Mouse (Mus musculus): Measurements from ENCODE around the gene Actn1. TPM values are rescaled to one million over a fixed set of nuclear protein-coding genes. Genes with fewer than 3 reads are reported as not detected.

Actn1 gene
- total RNA-seq, 2 experiments from 2014 or later, result 31.2 to 46.1 TPM

DNA sequence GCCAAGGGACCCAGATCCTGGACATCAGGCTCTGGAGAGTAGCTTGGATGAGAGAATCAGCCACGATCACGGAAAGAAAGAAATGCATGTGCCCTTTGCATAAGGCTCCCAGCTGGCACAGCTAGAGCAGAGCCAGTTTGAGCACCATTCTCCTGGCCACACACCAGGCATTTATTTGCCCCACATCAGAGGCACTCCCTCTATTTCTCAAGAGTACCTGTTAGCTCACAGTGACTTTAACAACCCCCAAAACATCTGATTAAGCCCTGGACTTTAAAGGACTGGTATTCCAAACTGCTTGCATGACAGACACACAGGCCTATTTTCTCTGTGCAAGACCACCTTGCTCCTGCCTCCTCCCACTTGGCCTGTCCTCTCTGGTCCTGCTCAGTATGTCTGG lies 78.3 kb downstream of the Actn1 start:
- DNase-seq, result no peak

DNA sequence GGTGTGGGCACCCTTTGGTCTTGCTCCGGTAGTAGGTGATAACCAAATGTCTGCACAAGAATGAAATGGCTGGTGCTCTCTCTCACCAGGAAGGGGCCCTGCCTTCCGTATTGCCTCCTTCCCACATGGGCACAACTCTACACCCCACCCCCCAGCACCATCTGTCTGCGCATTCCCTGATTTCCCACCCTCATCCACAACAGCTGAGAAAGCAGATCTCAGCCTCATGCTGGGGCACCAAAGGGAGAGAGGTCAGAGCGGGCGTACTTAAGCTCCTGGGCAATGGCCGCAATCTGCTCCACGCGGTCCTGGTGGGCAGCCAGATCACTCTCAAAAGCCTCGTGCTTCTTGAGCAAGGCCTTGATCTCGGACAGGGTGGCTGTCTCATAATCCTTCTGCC lies 82.1 kb downstream of the Actn1 start:
- DNase-seq, result no peak

DNA sequence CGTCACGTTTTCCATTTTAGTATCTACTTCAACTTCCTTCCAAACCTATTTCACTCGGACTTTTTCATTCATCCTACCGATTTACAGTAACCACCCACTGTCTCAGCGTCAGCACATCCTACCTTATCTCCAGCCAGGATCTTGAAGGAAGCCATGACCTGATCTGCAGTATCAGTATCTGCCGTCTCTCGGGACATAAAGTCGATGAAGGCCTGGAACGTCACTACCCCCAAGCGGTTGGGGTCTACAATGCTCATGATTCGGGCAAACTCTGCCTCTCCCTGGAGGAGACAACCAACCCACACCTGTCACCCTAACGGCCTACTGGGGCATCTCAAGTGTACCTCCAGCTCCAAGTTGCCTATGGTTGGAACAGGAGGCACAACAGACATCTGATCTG lies 91.4 kb downstream of the Actn1 start:
- DNase-seq, result no peak

DNA sequence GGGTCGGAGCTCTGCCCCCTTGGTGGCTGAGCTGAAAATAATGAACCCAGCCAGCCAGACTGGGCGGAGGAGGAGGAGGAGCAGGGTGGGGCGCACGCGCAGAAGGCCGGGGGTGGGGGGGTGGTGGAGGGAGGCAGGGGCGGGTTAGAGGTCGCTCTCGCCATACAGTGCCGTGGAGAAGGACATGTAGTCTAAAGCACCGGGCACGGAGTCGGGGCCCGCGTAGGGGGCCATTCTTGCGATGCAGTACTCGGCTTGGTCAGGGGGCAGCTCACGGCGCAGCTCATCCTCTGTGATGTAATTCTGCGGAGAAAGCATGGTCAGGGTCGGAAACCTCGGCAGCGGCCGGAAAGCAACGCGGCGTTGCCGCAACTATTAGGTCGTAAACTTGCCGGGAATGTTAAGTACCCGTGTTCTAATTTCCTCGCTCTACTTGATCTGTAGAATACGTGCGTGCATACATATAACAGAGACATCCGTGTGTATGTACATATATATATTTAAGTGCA lies 91.9 kb downstream of the Actn1 start:
- DNase-seq, result peak; percentile 87 to 90

DNA sequence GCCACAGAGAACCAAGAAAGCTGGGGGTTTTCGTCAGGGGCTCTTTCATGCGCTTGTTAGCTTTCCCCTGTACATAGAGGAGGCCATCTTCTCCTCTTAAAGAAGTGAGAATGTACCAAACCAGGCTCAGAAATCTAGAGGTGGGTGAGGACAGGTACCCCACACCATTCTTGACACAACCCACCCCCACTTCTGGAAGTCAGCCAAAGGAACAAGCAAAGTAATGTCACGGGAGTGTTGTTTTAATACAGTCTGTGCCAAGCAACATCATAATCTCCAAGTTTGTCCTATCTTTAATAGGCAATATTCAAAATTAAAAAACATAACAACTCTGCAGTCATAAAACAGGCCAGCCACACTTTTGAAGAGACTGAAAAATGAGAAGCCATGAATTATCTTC lies 92.8 kb downstream of the Actn1 start:
- DNase-seq, result no peak

DNA sequence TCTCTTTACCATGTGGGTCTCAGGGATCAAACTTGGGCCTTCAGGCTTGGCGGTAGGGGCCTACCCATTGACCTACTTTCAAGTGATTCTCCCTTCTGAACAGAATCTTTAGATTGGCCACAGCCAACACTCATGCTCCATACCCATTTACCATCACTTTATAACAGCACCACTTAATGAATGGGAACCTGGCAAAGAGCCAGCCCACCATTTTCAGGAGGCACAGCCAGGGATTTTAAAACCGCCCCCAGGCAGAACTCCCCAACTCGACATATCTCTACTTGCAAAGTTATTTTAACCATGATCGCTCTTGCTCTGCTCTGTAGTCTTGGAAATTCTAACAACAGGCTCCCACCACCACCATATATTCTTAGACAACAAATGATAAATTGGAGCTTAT lies 93.5 kb downstream of the Actn1 start:
- no peak for DNase-seq

DNA sequence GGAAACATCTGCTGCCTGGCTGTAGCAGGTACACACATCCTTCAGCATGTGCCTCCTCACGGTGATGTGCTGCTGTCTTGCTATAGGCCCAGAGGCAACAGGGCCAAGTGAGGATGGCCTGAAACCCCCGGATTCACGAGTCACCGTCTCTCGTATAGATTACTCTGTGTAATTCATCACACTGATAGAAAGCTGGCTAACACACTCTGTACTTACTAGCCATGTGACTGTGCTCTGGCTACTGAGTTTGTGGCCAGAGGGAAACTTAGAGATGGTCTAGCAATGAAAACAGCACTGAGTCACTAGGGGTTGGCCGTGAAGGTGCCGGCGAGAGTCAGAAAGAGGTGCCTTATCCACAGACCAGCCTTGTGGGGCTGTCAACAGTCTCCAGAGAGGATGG lies 95.6 kb downstream of the Actn1 start:
- no peak for DNase-seq

DNA sequence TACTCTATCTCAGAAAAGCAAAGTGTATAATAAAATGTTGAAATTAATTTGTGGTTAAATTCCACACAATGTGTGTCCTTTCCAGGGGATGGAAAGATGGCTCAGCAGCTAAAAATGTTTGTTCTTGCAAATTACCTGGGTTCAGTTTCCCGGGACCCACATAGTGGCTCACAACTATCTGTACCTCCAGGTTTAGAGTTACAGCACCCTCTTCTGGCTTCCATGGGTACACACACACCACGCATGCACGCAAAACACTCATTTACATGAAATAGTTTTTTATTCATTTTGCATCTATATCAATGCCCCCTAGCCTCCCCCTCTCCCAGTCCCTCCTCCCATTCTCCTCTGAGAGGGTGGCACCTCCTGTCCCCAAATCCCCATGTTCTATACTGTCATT lies 97.7 kb downstream of the Actn1 start:
- DNase-seq, result no peak

DNA sequence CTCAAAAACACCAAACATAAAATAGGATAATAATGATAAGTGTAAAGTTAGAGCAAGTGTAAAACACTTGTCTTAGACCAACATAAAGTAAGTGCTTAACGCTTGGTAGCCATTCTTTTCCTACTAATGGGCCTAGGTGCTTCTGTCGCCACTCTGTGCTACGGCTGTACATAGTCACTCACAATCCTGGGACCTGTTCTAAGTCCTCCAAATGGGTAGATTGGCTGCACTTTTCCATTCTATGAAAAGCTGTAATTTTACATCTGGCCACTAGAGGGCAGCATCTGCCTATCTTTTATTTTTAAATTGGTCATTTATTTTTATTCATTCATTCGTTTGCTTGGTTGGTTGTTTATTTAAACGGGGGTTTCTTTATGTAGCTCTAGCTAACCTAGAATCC lies 102.5 kb downstream of the Actn1 start:
- no peak for DNase-seq

DNA sequence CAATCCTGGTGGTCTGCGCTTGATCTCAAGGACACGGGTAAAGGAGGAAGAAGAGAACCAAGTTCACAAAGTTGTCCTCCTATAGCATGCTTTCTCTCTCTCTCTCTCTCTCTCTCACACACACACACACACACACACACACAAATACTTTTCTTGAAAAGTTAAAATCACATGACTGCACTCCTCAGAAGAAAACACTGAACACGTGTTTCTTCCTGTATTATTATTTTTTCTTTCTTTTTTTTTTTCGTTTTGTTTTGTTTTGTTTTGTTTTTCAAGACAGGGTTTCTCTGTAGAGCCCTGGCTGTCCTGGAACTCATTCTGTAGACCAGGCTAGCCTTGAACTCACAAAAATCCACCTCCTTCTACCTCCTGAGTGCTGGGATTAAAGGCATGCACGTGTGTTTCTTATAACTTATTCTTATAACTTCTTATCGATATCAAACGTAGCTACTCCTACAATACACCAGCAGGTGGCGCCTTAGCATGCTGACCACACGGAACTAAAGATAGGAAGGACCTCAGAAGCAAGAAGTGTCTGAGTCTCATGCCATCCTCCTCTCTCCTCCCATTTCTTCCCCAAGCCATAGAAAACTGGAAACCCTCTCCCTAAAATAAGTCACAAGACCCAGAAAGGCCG lies 106.4 kb downstream of the Actn1 start:
- DNase-seq, result peak; percentile 67 to 71

DNA sequence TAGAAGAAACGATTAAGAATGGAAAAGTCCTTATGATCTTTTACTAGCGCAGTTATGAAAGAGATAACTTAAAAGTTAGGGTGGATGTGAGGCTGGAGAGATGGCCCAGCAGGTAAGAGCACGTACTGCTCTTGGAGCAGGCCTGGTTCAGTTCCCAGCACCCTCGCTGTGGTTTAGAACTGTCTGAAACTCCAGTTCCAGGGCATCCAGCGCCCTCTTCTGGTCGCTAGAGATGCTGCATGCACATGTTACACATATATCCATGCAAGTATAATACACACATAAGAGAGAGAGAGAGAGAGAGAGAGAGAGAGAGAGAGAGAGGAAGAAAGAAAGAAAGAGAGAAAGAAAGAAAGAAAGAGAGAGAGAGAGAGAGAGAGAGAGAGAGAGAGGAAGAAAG lies 107.1 kb downstream of the Actn1 start:
- DNase-seq, result no peak

DNA sequence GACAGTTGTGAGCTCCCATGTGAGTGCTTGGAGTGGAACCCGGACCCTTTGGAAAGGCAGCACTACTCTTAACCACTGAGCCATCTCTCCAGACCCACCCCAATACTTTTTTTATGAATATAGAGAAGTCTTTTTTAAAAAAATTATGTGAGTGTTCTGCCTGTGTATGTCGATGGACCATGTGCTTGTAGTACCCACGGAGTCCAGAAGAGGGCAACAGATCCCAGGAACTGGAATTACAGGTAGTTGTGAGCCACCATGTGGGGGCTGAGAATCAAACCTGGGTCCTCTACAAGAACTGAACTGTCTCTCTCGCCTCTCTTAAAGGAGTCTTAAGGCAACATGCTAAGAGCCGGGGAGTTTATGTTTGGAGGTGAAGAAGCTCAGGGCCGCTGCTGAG lies 108.3 kb downstream of the Actn1 start:
- no peak for DNase-seq

DNA sequence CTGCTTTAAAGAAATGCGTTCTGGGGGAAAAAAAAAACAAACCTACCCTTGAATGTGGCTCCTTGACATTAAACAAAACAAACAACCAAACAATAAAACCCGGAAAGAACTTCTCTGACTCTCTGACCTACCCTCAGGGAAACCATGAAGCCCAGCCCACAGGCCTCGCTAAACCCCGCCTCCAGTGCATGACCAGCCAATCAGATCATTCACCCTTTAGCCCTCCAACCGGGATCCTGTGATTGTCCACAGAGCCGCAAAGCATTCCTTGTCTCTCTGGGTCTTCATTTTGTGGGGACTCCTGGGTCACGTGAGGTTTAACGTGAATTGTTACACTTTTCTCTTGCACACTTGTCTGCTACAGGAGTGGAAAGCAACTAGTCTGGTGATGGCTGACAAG lies 109.5 kb downstream of the Actn1 start:
- DNase-seq, result peak; percentile 54 to 59

DNA sequence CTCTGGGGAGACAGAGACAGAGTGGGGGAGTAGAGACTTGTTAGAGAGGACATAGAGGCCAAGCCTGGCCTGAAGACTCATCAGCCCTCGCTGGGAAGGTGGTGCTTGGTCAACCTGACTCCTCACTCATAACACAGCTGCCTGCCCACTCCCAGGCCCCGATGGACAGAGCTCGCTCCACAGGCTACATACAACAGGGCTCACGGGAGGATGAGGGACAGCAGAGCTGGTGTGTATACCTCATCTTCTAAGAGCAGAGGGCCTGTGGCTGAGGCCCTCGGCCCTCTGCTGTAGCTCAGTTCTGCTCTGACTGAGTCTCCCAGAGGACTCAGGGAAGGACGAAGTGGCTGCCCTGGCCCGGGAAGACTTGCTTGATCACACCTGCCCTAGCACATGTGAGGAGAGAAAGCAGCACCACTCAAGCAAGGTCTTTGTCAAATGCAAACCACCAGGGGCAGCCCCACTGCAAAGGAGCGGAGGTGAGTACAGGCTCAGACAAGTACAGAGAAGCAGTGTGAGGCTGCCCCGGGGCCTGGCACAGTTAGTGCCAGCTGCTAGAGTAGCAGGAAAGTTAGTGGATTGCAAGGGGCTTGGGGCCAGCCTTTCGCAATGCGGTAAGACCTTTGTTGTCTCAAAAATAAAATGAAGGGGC lies 112.5 kb downstream of the Actn1 start:
- DNase-seq, result no peak

DNA sequence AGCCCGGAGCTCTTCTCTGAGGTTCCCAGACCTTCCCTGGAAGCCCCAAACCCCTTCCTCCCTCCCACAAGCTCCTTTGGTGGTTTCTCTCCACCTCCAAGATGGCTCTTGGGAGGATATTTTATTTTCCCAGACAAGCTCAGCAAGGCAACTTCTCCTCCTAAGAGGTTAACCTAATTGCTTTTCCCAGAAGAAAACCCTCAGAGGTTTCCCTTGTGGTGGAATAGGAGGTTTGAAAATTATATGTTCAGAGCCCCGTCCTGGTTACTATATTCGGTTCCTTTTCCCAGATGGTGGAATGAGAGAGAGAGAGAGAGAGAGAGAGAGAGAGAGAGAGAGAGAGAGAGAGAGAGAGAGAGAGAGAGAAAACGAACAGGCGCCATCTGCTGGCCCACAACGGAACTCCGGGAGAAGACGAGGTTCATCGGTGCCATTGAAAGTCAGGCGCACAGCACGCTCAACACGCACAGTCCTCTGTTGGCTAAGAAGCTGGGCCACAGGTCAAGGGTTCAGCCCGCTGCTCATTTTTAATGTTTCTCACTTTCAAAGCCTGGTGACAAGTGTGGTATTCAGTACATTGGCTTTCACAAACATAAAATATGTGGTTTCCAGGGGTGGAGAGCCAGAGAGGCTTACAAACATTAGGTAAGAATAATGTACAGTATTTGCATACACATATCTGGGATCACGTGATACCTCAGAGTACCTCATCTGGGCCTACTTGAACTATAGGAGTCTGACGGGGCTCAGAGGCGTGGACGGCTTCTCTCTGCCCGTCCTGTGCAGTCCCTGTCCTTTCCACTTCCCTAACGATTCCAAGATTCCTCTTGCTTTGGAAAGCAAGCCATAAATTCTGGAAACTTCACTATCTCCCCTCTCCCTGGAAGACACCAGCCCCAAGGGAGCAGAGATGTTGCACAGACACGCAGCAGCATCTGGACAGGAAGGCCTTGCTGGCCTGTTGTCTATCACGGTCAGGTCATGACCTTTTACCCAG lies 113.6 kb downstream of the Actn1 start:
- peak; percentile 71 to 81 for DNase-seq

DNA sequence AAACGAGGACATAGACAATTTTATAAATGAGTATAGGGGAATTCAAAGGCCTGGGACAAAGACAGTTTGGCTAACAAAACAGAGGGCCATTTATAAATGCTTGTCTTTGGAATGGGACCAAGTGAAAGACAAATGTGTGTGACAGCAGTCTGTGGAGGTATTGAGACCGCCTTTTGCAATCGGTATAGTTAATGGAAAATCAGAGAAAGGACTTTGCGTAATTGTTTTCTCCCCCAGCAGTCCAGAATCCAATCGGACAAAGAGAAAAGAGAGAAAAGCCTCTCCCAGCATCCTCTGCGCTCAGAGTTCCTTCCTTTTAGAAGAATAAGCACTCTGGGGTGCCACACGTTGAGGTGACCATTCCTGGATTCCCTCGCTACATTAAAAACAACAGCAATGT lies 114.8 kb downstream of the Actn1 start:
- no peak for DNase-seq

DNA sequence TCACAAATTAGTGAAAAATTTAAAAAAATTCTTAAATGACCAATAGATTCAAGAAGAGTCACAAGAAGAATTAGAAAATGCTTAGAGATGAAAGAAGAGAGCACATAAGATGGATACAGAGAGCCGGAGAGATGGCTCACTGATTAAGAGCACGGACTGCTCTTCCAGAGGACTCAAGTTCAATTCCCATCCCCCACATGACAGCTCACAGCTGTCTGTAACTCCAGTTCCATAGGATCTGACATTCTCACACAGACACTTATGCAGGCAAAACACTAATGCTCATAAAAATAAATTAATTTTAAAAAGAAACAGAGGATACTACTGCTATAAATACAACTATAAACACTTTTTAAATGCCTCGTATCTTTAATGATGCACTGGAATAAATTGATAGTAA lies 115.3 kb downstream of the Actn1 start:
- DNase-seq, result no peak

DNA sequence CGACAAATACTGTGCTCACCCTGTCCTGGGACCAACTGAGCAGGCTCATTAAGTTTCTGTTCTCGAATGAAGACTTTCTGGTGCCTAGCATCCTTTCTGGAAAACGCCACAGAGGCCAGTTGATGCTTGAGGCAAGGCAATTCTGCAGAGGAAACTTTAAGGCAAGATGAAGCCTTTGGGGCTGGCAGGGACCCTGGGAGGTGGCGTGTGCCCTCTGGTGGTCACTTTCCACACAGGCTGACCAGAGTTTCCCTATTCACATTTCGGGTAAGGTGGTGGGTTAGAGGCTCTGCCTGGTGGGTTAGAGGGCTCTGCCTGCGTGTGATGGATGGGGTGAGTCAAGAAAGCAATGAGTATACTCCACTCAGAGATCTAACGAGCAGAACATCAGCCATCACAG lies 118.7 kb downstream of the Actn1 start:
- DNase-seq, result peak; percentile 56 to 72

DNA sequence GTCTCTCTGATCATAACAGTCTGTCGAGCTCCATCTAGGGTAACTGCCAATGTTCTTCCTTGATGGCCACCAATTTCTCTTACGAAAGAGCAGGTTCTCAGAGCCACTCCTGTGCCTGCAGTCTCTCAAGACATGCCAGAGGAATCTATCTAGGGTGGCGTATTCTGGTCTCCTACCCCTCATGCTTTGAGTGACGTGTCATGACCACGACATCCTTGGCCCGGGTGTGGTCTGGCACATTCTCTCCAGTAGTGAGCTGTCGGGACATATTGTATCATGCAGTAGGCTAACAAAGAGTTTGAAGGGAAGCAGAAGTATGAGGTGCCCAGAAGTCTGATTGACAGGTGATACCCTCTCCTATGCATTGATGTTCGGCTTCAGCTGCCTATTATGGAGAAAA lies 119.2 kb downstream of the Actn1 start:
- DNase-seq, result no peak

DNA sequence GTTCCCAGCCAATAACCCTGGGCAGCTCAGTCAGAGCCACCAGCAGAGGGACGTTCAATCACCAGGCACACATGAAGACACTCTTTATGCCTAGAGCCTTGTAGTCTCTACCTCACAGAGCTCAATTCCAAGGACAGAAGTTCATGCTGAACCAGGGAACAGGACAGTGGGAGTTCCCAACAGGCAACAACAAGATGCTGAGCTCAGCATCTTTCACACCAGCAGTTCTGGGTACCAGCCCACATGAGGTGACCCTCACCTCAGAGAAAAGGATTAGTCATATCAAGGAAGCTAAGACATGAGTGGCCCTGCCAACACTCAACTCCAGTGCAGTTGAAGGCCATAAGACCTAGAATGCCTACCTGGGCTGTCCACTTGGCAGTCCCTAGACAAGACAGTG lies 122.4 kb downstream of the Actn1 start:
- DNase-seq, result no peak

DNA sequence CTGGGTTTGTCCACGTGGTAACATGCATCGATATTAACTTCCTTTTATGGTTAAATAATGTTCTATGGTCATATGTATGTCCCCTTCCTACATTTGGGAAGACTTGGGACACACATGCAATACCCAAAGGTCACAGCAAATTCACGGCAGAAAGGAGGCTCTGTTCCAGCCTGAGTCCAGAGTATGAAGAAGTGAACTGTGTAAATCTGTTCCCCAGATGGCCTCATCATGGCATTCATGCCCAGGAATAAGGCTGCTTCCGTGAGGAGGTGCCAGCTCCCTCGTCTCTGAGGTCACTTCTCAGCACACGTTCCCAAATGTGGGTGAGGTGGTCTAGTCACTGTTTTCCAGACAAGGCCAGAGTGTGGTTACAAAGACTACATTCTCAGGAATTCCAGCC lies 122.9 kb downstream of the Actn1 start:
- DNase-seq, result no peak

DNA sequence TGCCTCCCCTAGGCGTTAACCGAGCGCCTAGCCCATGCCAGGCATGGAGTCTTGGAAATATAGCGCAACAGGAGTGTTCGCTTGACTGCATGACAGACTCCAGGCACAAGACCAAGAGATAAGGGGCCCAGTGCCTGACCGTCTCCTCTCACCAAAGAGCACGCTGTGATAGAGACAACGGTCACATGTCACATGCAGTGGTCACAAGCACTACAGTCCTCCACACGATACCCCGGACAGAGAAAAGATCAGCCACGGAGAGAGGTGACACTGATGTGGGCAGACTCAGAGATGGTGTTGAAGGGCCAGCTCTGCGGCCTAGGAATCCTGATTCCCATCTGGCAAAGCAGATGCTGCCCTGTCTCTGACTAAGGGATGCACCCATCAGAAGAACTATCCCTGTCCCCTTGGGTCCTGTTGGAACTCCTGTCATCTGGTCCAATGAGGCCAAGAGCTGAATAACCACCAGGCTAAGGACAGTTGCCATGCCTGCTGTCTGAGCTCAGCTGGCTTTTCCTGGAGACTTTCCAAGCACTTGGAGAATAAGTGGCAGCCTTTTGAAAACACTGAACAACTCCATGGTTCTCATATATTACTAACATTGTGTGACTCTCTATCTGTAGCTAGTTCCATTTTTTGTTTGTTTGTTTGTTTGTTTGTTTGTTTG lies 123.8 kb downstream of the Actn1 start:
- DNase-seq, result no peak
